Mouse (Mus musculus) urinary bladder, postnatal 10 days (tissue): ENCODE measurements around the gene Plpp3.

Experiments used
- DNase-seq: peaks from one replicate; pipeline ENCODE4 v3.0.0; 2022; ENCODE audit warnings: low spot score

Gene Plpp3

GRCm38 (mm10) chr4:105157276-105158168 lies at the start of gene Plpp3:
Gene Plpp3, plus strand, starts transcription at chr4:105157347.
- peak; percentile 65 for DNase-seq

- DNase-seq, result no peak
Measured at GRCm38 (mm10) chr4:105107943-105108640, 49.1 kb upstream of the Plpp3 start.

- DNase-seq, result no peak
Measured at GRCm38 (mm10) chr4:105108641-105109198, 48.4 kb upstream of the Plpp3 start.

GRCm38 (mm10) chr4:105109199-105109989 lies 47.8 kb upstream of the Plpp3 start, which contains the start of gene Prkaa2:
Gene Prkaa2, minus strand, starts transcription at chr4:105109890.
- DNase-seq, result peak; percentile 18

GRCm38 (mm10) chr4:105109990-105110683 lies 47.0 kb upstream of the Plpp3 start:
- DNase-seq, result no peak

GRCm38 (mm10) chr4:105110684-105111035 lies 46.5 kb upstream of the Plpp3 start:
- no peak for DNase-seq

- DNase-seq, result no peak
Measured at GRCm38 (mm10) chr4:105111770-105112169, 45.4 kb upstream of the Plpp3 start.

GRCm38 (mm10) chr4:105113042-105113441 lies 44.1 kb upstream of the Plpp3 start:
- no peak for DNase-seq

- no peak for DNase-seq
Measured at GRCm38 (mm10) chr4:105113468-105113867, 43.7 kb upstream of the Plpp3 start.

GRCm38 (mm10) chr4:105121081-105121480 lies 36.1 kb upstream of the Plpp3 start:
- no peak for DNase-seq

GRCm38 (mm10) chr4:105122429-105122828 lies 34.7 kb upstream of the Plpp3 start:
- peak; percentile 24 for DNase-seq

GRCm38 (mm10) chr4:105129212-105129611 lies 27.9 kb upstream of the Plpp3 start:
- DNase-seq, result no peak

GRCm38 (mm10) chr4:105131756-105132314 lies 25.3 kb upstream of the Plpp3 start:
- DNase-seq, result no peak

- no peak for DNase-seq
Measured at GRCm38 (mm10) chr4:105133350-105134050, 23.6 kb upstream of the Plpp3 start.

GRCm38 (mm10) chr4:105149492-105149891 lies 7.7 kb upstream of the Plpp3 start:
- DNase-seq, result no peak

- DNase-seq, result no peak
Measured at GRCm38 (mm10) chr4:105151911-105152690, 5.0 kb upstream of the Plpp3 start.

- DNase-seq, result no peak
Measured at GRCm38 (mm10) chr4:105153227-105153626, 3.9 kb upstream of the Plpp3 start.

GRCm38 (mm10) chr4:105156281-105156680 lies 866 bp upstream of the Plpp3 start:
- DNase-seq, result no peak

- no peak for DNase-seq
Measured at GRCm38 (mm10) chr4:105156955-105157275, 232 bp upstream of the Plpp3 start.

- peak; percentile 28 for DNase-seq
Measured at GRCm38 (mm10) chr4:105158169-105158555, 1.0 kb downstream of the Plpp3 start.
